Mouse (Mus musculus) liver, embryonic 13.5 days (tissue): ENCODE measurements around the gene Coa7. TPM values are rescaled to one million over a fixed set of nuclear protein-coding genes. Genes with fewer than 3 reads are reported as not detected.

Source experiments
- ATAC-seq: fragments of 200-750 bp; cut with Nextera tagmentation; 2 replicates; pipeline ENCODE4 v1.8.0; 2017; ENCODE audit warnings: low read depth, mild to moderate bottlenecking, moderate number of reproducible peaks, moderate library complexity
- DNase-seq: peaks from one replicate; pipeline ENCODE4 v3.0.0; 2022
- H3K27ac ChIP-seq: fragments of 300-500 bp; sonication (generic); 2 replicates; pipeline ENCODE4 v1.5.1; 2015; ENCODE audit warnings: moderate library complexity, mild to moderate bottlenecking, inconsistent platforms
- H3K27me3 ChIP-seq: fragments of 300-500 bp; sonication (generic); 2 replicates; pipeline ENCODE4 v1.6.1; 2015; ENCODE audit warnings: mild to moderate bottlenecking, inconsistent platforms
- H3K36me3 ChIP-seq: fragments of 300-500 bp; sonication (generic); 2 replicates; pipeline ENCODE4 v1.6.1; 2015; ENCODE audit warnings: mild to moderate bottlenecking, inconsistent platforms
- H3K4me1 ChIP-seq: fragments of 300-500 bp; sonication (generic); replicated peaks from 2 replicates; pipeline ENCODE4 v1.6.1; 2015; ENCODE audit warnings: inconsistent platforms
- H3K4me2 ChIP-seq: fragments of 300-500 bp; sonication (generic); 2 replicates; pipeline ENCODE4 v1.6.1; 2015; ENCODE audit warnings: inconsistent platforms, mild to moderate bottlenecking, moderate library complexity
- H3K4me3 ChIP-seq: fragments of 300-500 bp; sonication (generic); replicated peaks from 2 replicates; pipeline ENCODE4 v1.5.1; 2015; ENCODE audit warnings: mild to moderate bottlenecking, inconsistent platforms
- H3K9ac ChIP-seq: fragments of 300-500 bp; sonication (generic); 2 replicates; pipeline ENCODE4 v1.6.1; 2015; ENCODE audit warnings: mild to moderate bottlenecking, inconsistent platforms
- H3K9me3 ChIP-seq: fragments of 300-500 bp; sonication (generic); replicated peaks from 2 replicates; pipeline ENCODE4 v1.6.1; 2016; ENCODE audit warnings: inconsistent platforms
- WGBS: fragments of 180-500 bp; shearing (Covaris S2); methylation state at CpG from one replicate; pipeline ENCODE4 v1.1.7; 2015; ENCODE audit not compliant: insufficient replicate concordance; 5-methylcytosine and 5-hydroxymethylcytosine counted together
- polyA plus RNA-seq: library from polyadenylated mRNA; unstranded; fragments of >200 nt; fragmentation: Nextera tagmentation; extraction: Ambion mirVana; gene quantifications from 2 replicates; pipeline ENCODE4 v1.2.1, GENCODE M21; 2015

Coa7 gene
- polyA plus RNA-seq, 1 experiment from 2014 or later: 32.6 TPM

GRCm38 (mm10) chr4:108362321-108363261 is 34.7 kb downstream of the Coa7 start:
- Histone ChIP-seq H3K9me3 (no peaks in the 10 kb centered on the region), H3K27ac (peak overlapping the region; percentile 68), H3K4me1 (peaks cover 22% of the 10 kb centered on the region), H3K27me3 (peaks cover 33% of the 10 kb centered on the region), H3K4me2 (peak overlapping the region; percentile 33; the same call in 1 of the 2 replicates), H3K4me3 (no peak overlapping the region), H3K36me3 (no peaks in the 10 kb centered on the region), H3K9ac (peak overlapping the region; percentile 26; the same call in 1 of the 2 replicates)
- no peak for DNase-seq
- peak; percentile 67; the same call in 1 of the 2 replicates for ATAC-seq
- WGBS: 29% methylated on average over 18 of the region's 18 CpGs

GRCm38 (mm10) chr4:108363355-108364110 is 35.6 kb downstream of the Coa7 start:
- no peaks in the 10 kb centered on the region for H3K36me3 ChIP-seq
- H3K4me3 ChIP-seq: no peak overlapping the region
- H3K4me1 ChIP-seq: peaks cover 25% of the 10 kb centered on the region
- no peak overlapping the region for H3K4me2 ChIP-seq
- 42% methylated on average over 7 of the region's 7 CpGs for WGBS
- H3K9me3 ChIP-seq: no peaks in the 10 kb centered on the region
- peak overlapping the region; percentile 68 for H3K27ac ChIP-seq
- DNase-seq (no peak), ATAC-seq (no peak)
- peak overlapping the region; percentile 26; the same call in 1 of the 2 replicates for H3K9ac ChIP-seq
- H3K27me3 ChIP-seq: peaks cover 29% of the 10 kb centered on the region

- Histone ChIP-seq H3K27ac (no peak overlapping the region), H3K4me1 (peaks cover 19% of the 10 kb centered on the region), H3K4me2 (no peak overlapping the region), H3K4me3 (no peak overlapping the region), H3K36me3 (no peaks in the 10 kb centered on the region), H3K9ac (no peak overlapping the region), H3K27me3 (peaks cover 24% of the 10 kb centered on the region), H3K9me3 (no peaks in the 10 kb centered on the region)
- WGBS: 43% methylated on average over 5 of the region's 5 CpGs
- DNase-seq (no peak), ATAC-seq (no peak)
Measured at GRCm38 (mm10) chr4:108364111-108364476, 36.2 kb downstream of the Coa7 start.

GRCm38 (mm10) chr4:108369254-108369653 is 41.3 kb downstream of the Coa7 start:
- no peak overlapping the region for H3K27ac ChIP-seq
- WGBS: 30% methylated on average over 5 of the region's 5 CpGs
- H3K9ac ChIP-seq: no peak overlapping the region

GRCm38 (mm10) chr4:108370409-108370808 is 42.5 kb downstream of the Coa7 start:
- no peak overlapping the region for H3K4me3 ChIP-seq
- DNase-seq (no peak), ATAC-seq (no peak)
- no peak overlapping the region for H3K9ac ChIP-seq
- no peak overlapping the region for H3K4me2 ChIP-seq
- H3K27ac ChIP-seq: no peak overlapping the region
- H3K27me3 ChIP-seq: no peaks in the 10 kb centered on the region
- no peaks in the 10 kb centered on the region for H3K36me3 ChIP-seq
- H3K4me1 ChIP-seq: peaks cover 7% of the 10 kb centered on the region
- H3K9me3 ChIP-seq: no peaks in the 10 kb centered on the region
- 33% methylated on average over 4 of the region's 4 CpGs for WGBS

More at GRCm38 (mm10) chr4:108369254-108369653, 41.3 kb downstream of the Coa7 start:
- H3K9me3 ChIP-seq: no peaks in the 10 kb centered on the region
- peaks cover 8% of the 10 kb centered on the region for H3K4me1 ChIP-seq
- ATAC-seq (0 out of 2 replicates have a peak, but pooled peaks have one; percentile 43), DNase-seq (no peak)
- no peaks in the 10 kb centered on the region for H3K27me3 ChIP-seq
- H3K36me3 ChIP-seq: no peaks in the 10 kb centered on the region
- no peak overlapping the region for H3K4me2 ChIP-seq
- H3K4me3 ChIP-seq: no peak overlapping the region

GRCm38 (mm10) chr4:108371421-108371820 is 43.5 kb downstream of the Coa7 start:
- no peaks in the 10 kb centered on the region for H3K9me3 ChIP-seq
- no peaks in the 10 kb centered on the region for H3K36me3 ChIP-seq
- H3K4me3 ChIP-seq: no peak overlapping the region
- 71% methylated on average over 3 of the region's 3 CpGs for WGBS
- peaks cover 7% of the 10 kb centered on the region for H3K4me1 ChIP-seq
- ATAC-seq (no peak), DNase-seq (no peak)
- no peaks in the 10 kb centered on the region for H3K27me3 ChIP-seq
- H3K27ac ChIP-seq: no peak overlapping the region
- H3K4me2 ChIP-seq: no peak overlapping the region
- no peak overlapping the region for H3K9ac ChIP-seq

- H3K27ac ChIP-seq: no peak overlapping the region
- no peak overlapping the region for H3K4me3 ChIP-seq
- DNase-seq: no peak
- H3K9ac ChIP-seq: no peak overlapping the region
- H3K36me3 ChIP-seq: no peaks in the 10 kb centered on the region
- WGBS: 47% methylated on average over 3 of the region's 3 CpGs
- no peaks in the 10 kb centered on the region for H3K27me3 ChIP-seq
- H3K4me1 ChIP-seq: peaks cover 7% of the 10 kb centered on the region
- no peak overlapping the region for H3K4me2 ChIP-seq
- no peaks in the 10 kb centered on the region for H3K9me3 ChIP-seq
- ATAC-seq: no peak
Measured at GRCm38 (mm10) chr4:108372166-108372565, 44.2 kb downstream of the Coa7 start.

GRCm38 (mm10) chr4:108379476-108379875 is 51.5 kb downstream of the Coa7 start:
- no peak for ATAC-seq
- no peak overlapping the region for H3K27ac ChIP-seq

GRCm38 (mm10) chr4:108380146-108380545 is 52.2 kb downstream of the Coa7 start:
- H3K4me1 ChIP-seq: 0 out of 2 replicates have a peak, but pooled peaks cover 4% of the 10 kb centered on the region
- DNase-seq (no peak), ATAC-seq (no peak)
- no peaks in the 10 kb centered on the region for H3K36me3 ChIP-seq
- no peak overlapping the region for H3K9ac ChIP-seq
- peaks cover 54% of the 10 kb centered on the region for H3K27me3 ChIP-seq
- no peak overlapping the region for H3K4me3 ChIP-seq
- no peak overlapping the region for H3K4me2 ChIP-seq
- WGBS: 5% methylated on average over 1 of the region's 1 CpGs
- no peaks in the 10 kb centered on the region for H3K9me3 ChIP-seq
- H3K27ac ChIP-seq: no peak overlapping the region

More at GRCm38 (mm10) chr4:108379476-108379875, 51.5 kb downstream of the Coa7 start:
- DNase-seq: no peak
- H3K9me3 ChIP-seq: no peaks in the 10 kb centered on the region
- peaks cover 47% of the 10 kb centered on the region for H3K27me3 ChIP-seq
- 72% methylated on average over 3 of the region's 3 CpGs for WGBS
- H3K36me3 ChIP-seq: no peaks in the 10 kb centered on the region
- 0 out of 2 replicates have a peak, but pooled peaks cover 4% of the 10 kb centered on the region for H3K4me1 ChIP-seq
- H3K4me3 ChIP-seq: no peak overlapping the region
- H3K9ac ChIP-seq: no peak overlapping the region
- H3K4me2 ChIP-seq: no peak overlapping the region

GRCm38 (mm10) chr4:108383183-108383714 is 55.3 kb downstream of the Coa7 start, which contains the start of gene Shisal2a:
Shisal2a (minus strand) TSS chr4:108383349.
- peak within 1 kb of the TSS; percentile 44 for H3K4me3 ChIP-seq
- H3K36me3 ChIP-seq: no peaks in the 10 kb centered on the region
- peak within 1 kb of the TSS; percentile 45 for H3K9ac ChIP-seq
- ATAC-seq: no peak
- DNase-seq: no peak
- 3% methylated on average over 55 of the region's 55 CpGs for WGBS
- peaks cover 72% of the 10 kb centered on the region for H3K27me3 ChIP-seq
- 0 out of 2 replicates have a peak, but pooled peaks cover 4% of the 10 kb centered on the region for H3K4me1 ChIP-seq
- peak within 1 kb of the TSS; percentile 58 for H3K4me2 ChIP-seq
- no peaks in the 10 kb centered on the region for H3K9me3 ChIP-seq
- H3K27ac ChIP-seq: no peak within 1 kb of the TSS

- no peak overlapping the region for H3K4me3 ChIP-seq
- DNase-seq (no peak), ATAC-seq (no peak)
- WGBS: 22% methylated on average over 1 of the region's 1 CpGs
- no peak overlapping the region for H3K27ac ChIP-seq
- H3K9ac ChIP-seq: no peak overlapping the region
- 0 out of 2 replicates have a peak, but pooled peaks cover 4% of the 10 kb centered on the region for H3K4me1 ChIP-seq
- H3K9me3 ChIP-seq: no peaks in the 10 kb centered on the region
- H3K4me2 ChIP-seq: no peak overlapping the region
- H3K27me3 ChIP-seq: peaks cover 58% of the 10 kb centered on the region
- H3K36me3 ChIP-seq: no peaks in the 10 kb centered on the region
Measured at GRCm38 (mm10) chr4:108386087-108386486, 58.1 kb downstream of the Coa7 start.
